Mouse (Mus musculus) heart, adult 2 months (tissue): Measurements from ENCODE around the gene Rapgef3. TPM values are rescaled to one million over a fixed set of nuclear protein-coding genes. Genes with fewer than 3 reads are reported as not detected.

Experiments
- DNase-seq, 2 experiments: peaks; one replicate each; pipeline ENCODE4 v3.0.0; 2021
- H3K27ac ChIP-seq: fragments of 200-600 bp; 2 replicates; pipeline ENCODE4 v1.8.1; 2022
- H3K27me3 ChIP-seq: fragments of 200-500 bp; 2 replicates; pipeline ENCODE4 v1.6.1; 2012; ENCODE audit warnings: mild to moderate bottlenecking, low read length, inconsistent platforms, mixed read lengths; ENCODE audit not compliant: control insufficient read depth, insufficient read depth
- H3K36me3 ChIP-seq: fragments of 200-500 bp; 2 replicates; pipeline ENCODE4 v1.6.1; 2012; ENCODE audit warnings: low read length, inconsistent platforms; ENCODE audit not compliant: control insufficient read depth, insufficient read depth
- H3K4me1 ChIP-seq: fragments of 200-500 bp; 2 replicates; pipeline ENCODE4 v1.6.1; 2011; ENCODE audit warnings: low read length; ENCODE audit not compliant: control insufficient read depth, insufficient read depth
- H3K4me3 ChIP-seq: fragments of 200-600 bp; 2 replicates; pipeline ENCODE4 v1.8.1; 2022
- H3K79me2 ChIP-seq: fragments of 200-500 bp; replicated peaks from 2 replicates; pipeline ENCODE4 v1.6.1; 2012; ENCODE audit warnings: mild to moderate bottlenecking, inconsistent platforms, low read length, moderate library complexity, mixed read lengths; ENCODE audit not compliant: control insufficient read depth, insufficient read depth
- H3K9ac ChIP-seq: fragments of 200-500 bp; 2 replicates; pipeline ENCODE4 v1.6.1; 2012; ENCODE audit warnings: low read depth, mild to moderate bottlenecking, control low read depth, inconsistent platforms, low read length, mixed read lengths
- CTCF ChIP-seq: fragments of 200-600 bp; IDR thresholded peaks from 2 replicates; pipeline ENCODE4 v1.8.1; 2022; ENCODE audit warnings: antibody characterized with exemption, mild to moderate bottlenecking, moderate library complexity
- EP300 ChIP-seq: fragments of 200-500 bp; IDR thresholded peaks from 2 replicates; pipeline ENCODE4 v1.6.1; 2011; ENCODE audit warnings: low read depth, low read length, control low read depth; ENCODE audit not compliant: insufficient read depth
- POLR2A ChIP-seq: fragments of 200-500 bp; IDR thresholded peaks from 2 replicates; pipeline ENCODE4 v1.6.1; 2011; ENCODE audit warnings: mild to moderate bottlenecking, low read depth, low read length, control low read depth; ENCODE audit not compliant: insufficient read depth
- WGBS: fragments of 180-500 bp; shearing (Covaris S2); methylation state at CpG from one replicate; pipeline ENCODE4 v1.1.7; 2018; 5-methylcytosine and 5-hydroxymethylcytosine counted together
- intact Hi-C: fragments of 180-260 bp; cut with DNase I; formaldehyde crosslinking; loops from one replicate; pipeline ENCODE4 v1.15.1; 2025
- polyA plus RNA-seq: library from polyadenylated mRNA; depleted of rRNA; stranded (reverse); fragments of >200 nt; gene quantifications from 2 replicates; pipeline ENCODE4 v1.2.3, GENCODE M21; 2012
- total RNA-seq, 2 experiments: library from RNA; stranded (reverse); gene quantifications; 2 replicates each; pipeline ENCODE4 v1.2.3; 2021

The Rapgef3 gene
- total and polyA plus RNA-seq, 3 experiments = 21.5 to 44.4 (median 27.9) TPM

DNA sequence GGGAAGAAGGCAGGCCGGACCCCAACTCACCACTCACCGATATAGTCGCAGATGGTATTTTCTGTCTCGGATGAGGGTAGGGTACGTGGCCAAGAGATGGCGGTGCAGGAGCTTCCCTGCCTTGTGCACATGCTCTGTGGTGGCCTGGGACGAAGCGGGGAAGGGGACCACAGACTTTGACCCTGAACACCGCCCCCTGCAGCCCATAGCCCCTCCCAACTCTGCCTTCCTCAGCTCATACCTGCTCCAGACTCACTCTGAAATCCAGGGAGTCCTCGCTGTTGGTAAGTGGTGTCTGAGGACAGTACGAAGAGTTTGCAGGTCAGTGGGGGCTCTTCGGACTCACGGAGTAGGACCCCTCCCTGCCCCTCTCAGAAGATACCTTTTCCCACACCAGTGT lies 6.3 kb downstream of the Rapgef3 start:
- Histone ChIP-seq H3K9ac (no peak overlapping the region), H3K4me1 (peaks cover 15% of the 10 kb centered on the region), H3K36me3 (no peaks in the 10 kb centered on the region), H3K27ac (no peak overlapping the region), H3K4me3 (no peak overlapping the region), H3K79me2 (0 out of 2 replicates have a peak, but pooled peaks cover 2% of the 10 kb centered on the region), H3K27me3 (no peaks in the 10 kb centered on the region)
- WGBS = 79% methylated on average over 13 of the region's 13 CpGs
- no peak for DNase-seq
- intact Hi-C loops = loop anchor here (2.0 kb wide), 1 partner anchor 15 kb away; no protein-coding TSS in a partner anchor
- TF ChIP-seq CTCF (no peak), POLR2A (no peak), EP300 (no peak)

- Histone ChIP-seq H3K27ac (no peak overlapping the region; the same call in 1 of the 2 replicates), H3K36me3 (no peaks in the 10 kb centered on the region), H3K4me3 (no peak overlapping the region), H3K4me1 (peaks cover 15% of the 10 kb centered on the region), H3K79me2 (no peaks in the 10 kb centered on the region), H3K9ac (no peak overlapping the region), H3K27me3 (no peaks in the 10 kb centered on the region)
- DNase-seq = no peak
- TF ChIP-seq CTCF = no peak
- TF ChIP-seq EP300 = no peak
- 47% methylated on average over 5 of the region's 5 CpGs for WGBS
- intact Hi-C loops = loop anchor here (2.0 kb wide), 1 partner anchor 14 kb away; no protein-coding TSS in a partner anchor
These were observed 6.8 kb downstream of the Rapgef3 start for GRCm38 (mm10) chr15:97760952-97761351.

DNA sequence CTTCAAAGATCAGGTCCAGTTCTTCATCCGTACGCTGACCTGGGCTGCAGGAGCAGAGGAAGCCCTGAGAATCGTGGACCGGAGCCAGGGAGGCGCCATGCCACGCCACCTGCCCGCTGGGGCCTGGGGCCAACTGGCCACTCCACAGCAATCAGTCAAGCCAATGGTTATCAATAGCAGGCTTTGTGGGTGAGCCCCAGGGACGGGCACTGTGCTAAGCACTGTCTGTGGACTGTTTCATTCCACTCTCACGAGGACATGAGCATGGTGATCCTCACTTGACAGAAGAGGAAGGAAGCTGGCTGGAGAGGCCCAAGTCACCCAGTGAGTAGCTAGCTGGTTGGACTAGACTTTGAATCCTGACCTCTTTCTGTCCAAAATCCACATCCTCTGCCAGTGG lies 7.8 kb downstream of the Rapgef3 start:
- 68% methylated on average over 9 of the region's 9 CpGs for WGBS
- Histone ChIP-seq H3K4me1 (peaks cover 15% of the 10 kb centered on the region), H3K27me3 (no peaks in the 10 kb centered on the region), H3K79me2 (no peaks in the 10 kb centered on the region), H3K36me3 (no peaks in the 10 kb centered on the region; the same call in 1 of the 2 replicates), H3K4me3 (no peak overlapping the region), H3K9ac (no peak overlapping the region), H3K27ac (peak overlapping the region; percentile 36)
- no peak for DNase-seq
- intact Hi-C loops = loop anchor here (2.0 kb wide), 1 partner anchor 13 kb away; no protein-coding TSS in a partner anchor
- TF ChIP-seq CTCF (no peak), EP300 (no peak), POLR2A (no peak)

DNA sequence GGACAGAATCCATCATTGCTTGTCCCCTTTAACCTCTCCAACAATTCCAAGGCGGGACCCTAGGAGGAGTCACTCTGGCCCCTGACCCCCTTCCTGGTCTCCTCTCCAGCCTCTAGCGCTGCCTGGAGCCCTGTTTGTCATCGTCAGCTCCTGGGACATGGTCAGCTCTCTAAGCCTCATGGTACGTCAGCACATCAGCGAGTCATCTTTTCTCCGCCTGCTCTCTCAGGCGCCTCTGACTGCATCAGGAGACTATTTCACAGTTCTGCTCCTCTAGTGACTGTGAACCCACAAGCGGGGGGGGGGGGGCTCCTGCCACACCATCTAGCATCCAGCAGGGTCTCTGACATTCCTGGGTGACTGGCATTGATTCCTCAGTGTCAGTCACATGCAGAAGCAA lies 12.4 kb downstream of the Rapgef3 start:
- H3K9ac ChIP-seq = no peak overlapping the region
- no peak overlapping the region; the same call in 1 of the 2 replicates for H3K27ac ChIP-seq
- no peak for TF ChIP-seq POLR2A
- no peak for TF ChIP-seq CTCF
- TF ChIP-seq EP300 = no peak
- 69% methylated on average over 8 of the region's 8 CpGs for WGBS
- H3K36me3 ChIP-seq = peaks cover 13% of the 10 kb centered on the region
- no peaks in the 10 kb centered on the region for H3K27me3 ChIP-seq
- intact Hi-C loops = no loop called here
- H3K4me3 ChIP-seq = no peak overlapping the region
- no peaks in the 10 kb centered on the region for H3K79me2 ChIP-seq
- peaks cover 15% of the 10 kb centered on the region for H3K4me1 ChIP-seq
- no peak for DNase-seq

DNA sequence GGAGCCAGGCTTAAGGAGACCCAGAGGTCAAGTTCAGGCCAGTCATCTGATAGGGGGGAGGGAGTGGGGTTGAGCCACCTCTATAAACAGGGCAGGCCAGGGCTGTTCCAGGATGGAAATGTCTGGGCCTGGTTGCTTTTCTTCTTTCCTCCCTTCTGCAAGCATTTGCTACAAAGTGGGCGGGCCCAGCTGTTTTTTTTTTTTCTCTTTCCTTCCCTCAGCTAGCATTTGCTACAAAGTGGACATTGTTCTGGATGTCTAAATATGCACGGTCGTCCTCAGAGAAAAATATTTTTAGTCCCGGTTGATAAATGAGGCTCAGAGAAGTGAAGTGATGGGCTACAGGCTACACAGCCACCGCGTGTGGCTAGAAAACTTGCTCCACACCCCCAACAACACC lies 13.3 kb downstream of the Rapgef3 start:
- Histone ChIP-seq H3K4me3 (no peak overlapping the region), H3K36me3 (peaks cover 13% of the 10 kb centered on the region), H3K9ac (no peak overlapping the region), H3K27ac (peak overlapping the region; percentile 23), H3K79me2 (no peaks in the 10 kb centered on the region), H3K27me3 (no peaks in the 10 kb centered on the region), H3K4me1 (peaks cover 10% of the 10 kb centered on the region)
- intact Hi-C loops = no loop called here
- TF ChIP-seq CTCF = no peak
- TF ChIP-seq POLR2A = no peak
- no peak for TF ChIP-seq EP300
- no peak for DNase-seq
- WGBS = 27% methylated on average over 6 of the region's 6 CpGs

GRCm38 (mm10) chr15:97752491-97752890 lies 15.3 kb downstream of the Rapgef3 start:
- H3K4me3 ChIP-seq = no peak overlapping the region
- 91% methylated on average over 5 of the region's 5 CpGs for WGBS
- peak overlapping the region; percentile 59 for H3K27ac ChIP-seq
- intact Hi-C loops = no loop called here
- H3K9ac ChIP-seq = no peak overlapping the region
- no peaks in the 10 kb centered on the region for H3K27me3 ChIP-seq
- peaks cover 13% of the 10 kb centered on the region for H3K36me3 ChIP-seq
- peaks cover 10% of the 10 kb centered on the region for H3K4me1 ChIP-seq
- no peaks in the 10 kb centered on the region for H3K79me2 ChIP-seq
- TF ChIP-seq POLR2A (no peak), EP300 (no peak), CTCF (no peak)
- DNase-seq = no peak
